Mouse (Mus musculus) liver, embryonic 11.5 days (tissue): ENCODE measurements around the gene Sctr. TPM values are rescaled to one million over a fixed set of nuclear protein-coding genes. Genes with fewer than 3 reads are reported as not detected.

Source experiments
- ATAC-seq: fragments of 200-750 bp; cut with Nextera tagmentation; replicated peaks from 2 replicates; pipeline ENCODE4 v1.8.0; 2017; ENCODE audit warnings: moderate number of reproducible peaks, mild to moderate bottlenecking, moderate TSS enrichment, moderate library complexity; ENCODE audit not compliant: low FRiP score
- DNase-seq: peaks from one replicate; pipeline ENCODE4 v3.0.0-alpha.2; 2017; ENCODE audit warnings: low spot score
- H3K27ac ChIP-seq: fragments of 300-500 bp; sonication (generic); 2 replicates; pipeline ENCODE4 v1.5.1; 2014; ENCODE audit warnings: mild to moderate bottlenecking, low read depth, low read length, control low read depth
- H3K27me3 ChIP-seq: fragments of 300-500 bp; sonication (generic); replicated peaks from 2 replicates; pipeline ENCODE4 v1.6.1; 2014; ENCODE audit warnings: low read length, mixed read lengths; ENCODE audit not compliant: control insufficient read depth, insufficient read depth
- H3K36me3 ChIP-seq: fragments of 300-500 bp; sonication (generic); 2 replicates; pipeline ENCODE4 v1.6.1; 2014; ENCODE audit warnings: mild to moderate bottlenecking, low read length, moderate library complexity, mixed read lengths; ENCODE audit not compliant: control insufficient read depth, insufficient read depth
- H3K4me1 ChIP-seq: fragments of 300-500 bp; sonication (generic); replicated peaks from 2 replicates; pipeline ENCODE4 v1.6.1; 2014; ENCODE audit warnings: low read length, mixed read lengths; ENCODE audit not compliant: control insufficient read depth, insufficient read depth
- H3K4me2 ChIP-seq: fragments of 300-500 bp; sonication (generic); 2 replicates; pipeline ENCODE4 v1.6.1; 2014; ENCODE audit warnings: mild to moderate bottlenecking, control low read depth, moderate library complexity
- H3K4me3 ChIP-seq: fragments of 300-500 bp; sonication (generic); 2 replicates; pipeline ENCODE4 v1.5.1; 2014; ENCODE audit warnings: low read depth, low read length, control low read depth
- H3K9ac ChIP-seq: fragments of 300-500 bp; sonication (generic); 2 replicates; pipeline ENCODE4 v1.6.1; 2014; ENCODE audit warnings: low read depth, low read length, control low read depth
- H3K9me3 ChIP-seq: fragments of 300-500 bp; sonication (generic); 2 replicates; pipeline ENCODE4 v1.6.1; 2016; ENCODE audit warnings: low read length, inconsistent platforms, mixed read lengths; ENCODE audit not compliant: control insufficient read depth
- WGBS: fragments of 180-500 bp; shearing (Covaris S2); extraction: QIAGEN DNeasy Blood & Tissue Kit; methylation state at CpG from one replicate; pipeline ENCODE4 v1.1.7; 2014; 5-methylcytosine and 5-hydroxymethylcytosine counted together
- polyA plus RNA-seq: library from polyadenylated mRNA; unstranded; fragments of >200 nt; fragmentation: Nextera tagmentation; extraction: Ambion mirVana; gene quantifications from 2 replicates; pipeline ENCODE4 v1.2.1, GENCODE M21; 2014

Sctr gene
- polyA plus RNA-seq, 1 experiment from 2014 or later = not detected

DNA sequence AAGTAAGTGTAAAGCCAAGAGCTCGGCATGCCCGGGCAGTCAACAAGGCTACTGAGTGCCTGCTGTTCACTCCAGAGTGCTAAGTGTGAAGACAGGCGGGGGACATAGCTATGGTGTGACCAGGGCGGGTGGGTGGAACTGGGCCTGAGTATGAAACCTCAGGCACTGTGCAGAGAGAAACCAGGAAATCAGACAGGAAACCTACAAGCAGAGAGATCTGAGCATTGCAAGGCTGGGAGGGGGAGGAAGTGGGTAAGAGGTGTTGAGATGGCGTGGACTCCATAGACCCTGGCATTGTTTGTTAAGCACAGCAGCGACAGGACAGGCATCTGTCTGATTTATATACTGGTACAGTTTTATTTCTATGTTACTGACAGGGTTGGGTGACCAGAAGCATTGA is 48.8 kb downstream of the Sctr start:
- Histone ChIP-seq H3K27ac (no peak overlapping the region), H3K4me3 (no peak overlapping the region), H3K27me3 (no peaks in the 10 kb centered on the region), H3K9me3 (no peaks in the 10 kb centered on the region), H3K4me1 (no peaks in the 10 kb centered on the region; the same call in 1 of the 2 replicates), H3K9ac (no peak overlapping the region), H3K4me2 (no peak overlapping the region), H3K36me3 (no peaks in the 10 kb centered on the region)
- DNase-seq (no peak), ATAC-seq (no peak; the same call in 1 of the 2 replicates)
- 59% methylated on average over 6 of the region's 6 CpGs for WGBS

DNA sequence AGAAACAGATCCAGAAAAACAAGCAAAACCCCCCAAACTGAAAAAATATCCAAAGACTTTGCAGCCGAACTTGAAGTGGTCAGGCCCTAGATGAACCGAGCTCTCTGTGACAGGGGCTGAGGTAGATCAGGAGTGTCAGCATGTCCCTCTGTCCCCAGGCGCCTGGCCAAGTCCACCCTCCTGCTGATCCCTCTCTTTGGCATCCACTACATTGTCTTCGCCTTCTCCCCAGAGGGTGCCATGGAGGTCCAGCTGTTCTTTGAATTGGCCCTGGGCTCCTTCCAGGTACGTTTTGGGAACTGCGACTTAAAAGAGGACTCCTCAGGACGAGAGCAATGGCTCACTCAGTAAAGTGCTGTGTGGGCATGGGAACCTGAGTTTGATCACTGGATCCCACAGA is 49.5 kb downstream of the Sctr start:
- H3K4me2 ChIP-seq = no peak overlapping the region
- ATAC-seq (no peak), DNase-seq (no peak)
- H3K4me1 ChIP-seq = no peaks in the 10 kb centered on the region; the same call in 1 of the 2 replicates
- WGBS = 76% methylated on average over 7 of the region's 7 CpGs
- no peak overlapping the region for H3K4me3 ChIP-seq
- no peak overlapping the region for H3K9ac ChIP-seq
- no peaks in the 10 kb centered on the region for H3K36me3 ChIP-seq
- H3K9me3 ChIP-seq = no peaks in the 10 kb centered on the region
- H3K27me3 ChIP-seq = no peaks in the 10 kb centered on the region
- H3K27ac ChIP-seq = no peak overlapping the region

DNA sequence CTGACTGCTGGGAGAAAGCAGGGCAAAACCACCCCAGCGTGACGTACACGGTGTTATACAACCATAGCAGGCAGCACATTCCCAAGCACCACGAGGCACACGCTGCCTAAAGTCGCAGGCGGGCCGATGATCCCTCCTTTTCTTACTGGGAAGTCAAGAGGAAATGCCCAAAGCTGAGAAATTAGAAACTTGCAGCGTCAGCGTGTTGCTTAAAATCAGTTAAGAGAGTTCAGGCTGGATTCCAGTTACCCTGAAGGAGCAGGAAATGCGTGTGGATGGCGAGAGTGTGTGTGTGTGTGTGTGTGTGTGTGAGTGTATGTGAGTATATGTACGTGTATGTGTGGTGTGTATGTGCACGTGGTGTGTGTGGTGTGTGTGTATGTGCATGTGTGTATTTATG is 50.4 kb downstream of the Sctr start:
- Histone ChIP-seq H3K9ac (no peak overlapping the region), H3K4me1 (no peaks in the 10 kb centered on the region; the same call in 1 of the 2 replicates), H3K9me3 (no peaks in the 10 kb centered on the region), H3K36me3 (no peaks in the 10 kb centered on the region), H3K27ac (no peak overlapping the region), H3K27me3 (no peaks in the 10 kb centered on the region), H3K4me3 (no peak overlapping the region), H3K4me2 (no peak overlapping the region)
- ATAC-seq = no peak; the same call in 1 of the 2 replicates
- WGBS = 64% methylated on average over 14 of the region's 14 CpGs
- no peak for DNase-seq

DNA sequence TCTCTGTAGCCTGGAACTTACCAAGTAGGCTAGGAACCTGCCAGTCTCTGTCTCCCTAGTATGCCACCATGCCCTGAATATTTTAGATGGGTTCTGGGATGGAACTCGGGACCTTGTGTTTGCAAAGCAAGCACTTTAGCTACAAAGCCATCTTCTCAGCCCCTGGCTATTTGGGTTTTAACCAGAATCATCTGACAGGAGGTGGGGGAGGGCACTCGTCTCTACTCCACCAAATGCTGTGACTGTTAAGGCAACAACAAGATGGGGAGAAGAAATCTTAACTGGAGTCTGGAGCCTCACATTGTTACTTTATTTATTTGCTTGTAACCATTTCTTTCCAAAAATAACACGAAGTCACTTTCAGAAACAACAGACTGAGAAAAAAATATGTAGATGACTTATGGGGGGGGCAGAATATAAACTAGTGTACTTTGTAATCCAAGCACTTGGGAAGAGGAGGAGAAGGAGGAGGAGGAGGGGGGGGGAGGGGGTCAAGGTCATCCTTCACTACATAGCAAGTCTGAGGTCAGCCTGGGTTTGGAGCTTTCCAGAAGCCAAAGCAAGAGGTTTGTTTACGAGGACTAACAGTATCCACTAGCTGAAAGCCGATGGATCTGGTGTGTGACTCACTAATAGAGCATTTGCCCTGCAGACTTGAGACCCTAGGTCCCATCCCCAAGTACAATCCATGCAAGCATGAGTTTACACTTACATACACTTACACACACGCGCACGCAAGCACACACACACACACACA is 51.2 kb downstream of the Sctr start:
- no peak overlapping the region for H3K4me3 ChIP-seq
- H3K4me1 ChIP-seq = no peaks in the 10 kb centered on the region; the same call in 1 of the 2 replicates

DNA sequence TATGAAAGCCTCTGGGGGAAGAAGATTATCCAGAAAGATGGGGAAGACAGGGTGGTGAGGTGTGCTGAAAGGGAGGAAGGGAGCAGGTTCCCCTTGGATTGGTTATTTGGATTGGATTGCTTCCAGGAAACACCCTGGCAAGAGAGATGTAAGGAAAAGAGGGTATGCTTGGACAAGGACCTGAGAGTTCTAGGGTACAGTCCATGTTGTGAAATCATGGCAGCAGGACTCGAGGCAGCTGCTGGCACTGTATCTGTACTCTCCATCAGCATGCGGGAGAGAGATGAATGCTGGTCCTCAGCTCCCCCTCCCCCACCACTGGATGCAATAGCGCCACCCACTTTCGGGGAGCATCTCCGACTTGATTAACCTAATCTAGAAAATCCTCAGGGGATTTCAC is 54.0 kb downstream of the Sctr start:
- Histone ChIP-seq H3K36me3 (no peaks in the 10 kb centered on the region), H3K27me3 (no peaks in the 10 kb centered on the region), H3K4me3 (no peak overlapping the region), H3K9me3 (no peaks in the 10 kb centered on the region), H3K4me1 (no peaks in the 10 kb centered on the region; the same call in 1 of the 2 replicates), H3K4me2 (no peak overlapping the region), H3K27ac (no peak overlapping the region), H3K9ac (no peak overlapping the region)
- no peak for DNase-seq
- 73% methylated on average over 5 of the region's 5 CpGs for WGBS
- ATAC-seq = no peak

More for the DNA sequence above, 51.2 kb downstream of the Sctr start:
- no peaks in the 10 kb centered on the region for H3K36me3 ChIP-seq
- ATAC-seq (no peak), DNase-seq (no peak)
- H3K27me3 ChIP-seq = no peaks in the 10 kb centered on the region
- H3K9ac ChIP-seq = no peak overlapping the region
- H3K4me2 ChIP-seq = no peak overlapping the region
- H3K27ac ChIP-seq = no peak overlapping the region
- H3K9me3 ChIP-seq = no peaks in the 10 kb centered on the region
- WGBS = 70% methylated on average over 8 of the region's 8 CpGs

DNA sequence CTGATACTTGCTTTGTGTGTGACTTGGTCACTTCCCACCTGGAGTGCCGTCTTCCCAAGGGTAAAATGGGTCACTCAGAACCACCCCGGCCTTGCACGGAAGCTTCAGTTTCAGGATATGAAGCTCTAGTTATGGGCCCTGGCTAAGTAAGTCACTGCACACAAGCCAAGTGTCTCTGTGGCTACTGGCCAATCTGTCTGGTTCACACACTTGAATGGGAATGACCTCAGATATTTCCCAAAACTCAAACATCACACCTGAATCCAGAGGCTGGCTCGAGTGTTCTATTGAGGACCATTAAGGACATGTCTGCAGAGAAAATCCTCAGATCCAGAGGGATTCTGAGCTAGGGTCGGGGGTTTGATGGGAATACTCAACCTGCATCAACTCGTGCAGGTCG is 55.5 kb downstream of the Sctr start:
- DNase-seq (no peak), ATAC-seq (no peak)
- Histone ChIP-seq H3K9ac (no peak overlapping the region), H3K4me3 (no peak overlapping the region), H3K27ac (no peak overlapping the region), H3K36me3 (no peaks in the 10 kb centered on the region), H3K4me2 (no peak overlapping the region), H3K9me3 (no peaks in the 10 kb centered on the region), H3K4me1 (peaks cover 2% of the 10 kb centered on the region; the same call in 1 of the 2 replicates), H3K27me3 (no peaks in the 10 kb centered on the region)
- WGBS = 82% methylated on average over 7 of the region's 7 CpGs

DNA sequence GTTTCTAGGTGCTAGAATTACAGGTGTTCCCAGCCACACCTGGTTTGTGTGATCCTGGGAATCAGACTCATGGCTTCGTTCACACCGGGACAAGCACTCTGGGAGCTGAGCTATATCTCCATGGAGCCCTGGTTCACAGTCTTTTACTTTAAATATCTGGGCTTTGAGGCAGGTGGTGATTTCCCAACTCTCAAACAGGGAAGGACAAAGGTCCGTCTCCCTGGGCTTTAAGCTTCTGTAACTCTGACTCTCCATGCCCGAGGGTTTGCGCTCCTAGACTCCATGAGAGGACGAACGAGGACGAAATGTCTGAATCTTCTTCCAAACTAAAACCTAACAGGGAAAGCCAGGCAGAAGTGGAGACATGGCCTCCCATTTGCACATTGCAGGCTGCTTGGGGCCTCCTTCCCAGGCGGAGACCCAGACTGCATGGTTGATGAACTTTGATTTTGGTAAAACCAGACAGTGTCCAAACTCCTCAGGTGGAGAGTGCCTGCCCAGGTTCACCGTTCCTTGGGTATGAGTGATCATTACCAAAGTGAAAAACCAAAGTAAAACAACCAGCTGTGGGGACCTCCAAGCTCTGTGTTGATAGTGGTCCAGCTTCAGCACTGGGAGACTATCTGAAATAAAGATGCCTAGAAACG is 57.5 kb downstream of the Sctr start:
- no peak overlapping the region for H3K9ac ChIP-seq
- no peaks in the 10 kb centered on the region for H3K9me3 ChIP-seq
- no peak overlapping the region for H3K4me3 ChIP-seq
- H3K4me2 ChIP-seq = no peak overlapping the region
- H3K27me3 ChIP-seq = no peaks in the 10 kb centered on the region
- ATAC-seq (no peak), DNase-seq (no peak)
- 78% methylated on average over 11 of the region's 11 CpGs for WGBS
- no peaks in the 10 kb centered on the region for H3K36me3 ChIP-seq
- peak overlapping the region; percentile 57; the same call in 1 of the 2 replicates for H3K27ac ChIP-seq
- H3K4me1 ChIP-seq = peaks cover 2% of the 10 kb centered on the region; the same call in 1 of the 2 replicates

DNA sequence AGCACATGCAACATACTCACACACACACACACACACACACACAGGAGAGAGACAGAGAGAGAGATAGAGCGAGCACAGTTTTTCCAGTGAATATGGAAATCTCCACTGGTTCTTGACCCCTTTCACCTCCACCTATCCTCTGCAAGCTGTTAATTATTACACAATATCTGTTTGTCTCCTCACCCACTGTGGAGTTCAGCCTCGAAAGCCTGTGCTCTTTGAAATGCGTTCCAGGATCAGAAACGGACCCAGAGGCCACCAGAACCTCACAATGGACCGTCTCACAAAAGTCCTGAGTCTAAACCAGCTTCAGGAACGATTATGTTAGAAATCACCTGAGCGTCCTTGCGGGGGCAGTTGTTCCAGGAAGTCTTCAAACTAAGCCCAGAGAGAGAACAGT is 59.5 kb downstream of the Sctr start:
- H3K4me1 ChIP-seq = peaks cover 2% of the 10 kb centered on the region; the same call in 1 of the 2 replicates
- ATAC-seq (0 out of 2 replicates have a peak, but pooled peaks have one; percentile 23), DNase-seq (no peak)
- H3K4me2 ChIP-seq = no peak overlapping the region
- no peaks in the 10 kb centered on the region for H3K36me3 ChIP-seq
- peak overlapping the region; percentile 61; the same call in 1 of the 2 replicates for H3K27ac ChIP-seq
- H3K27me3 ChIP-seq = no peaks in the 10 kb centered on the region
- no peaks in the 10 kb centered on the region for H3K9me3 ChIP-seq
- H3K9ac ChIP-seq = no peak overlapping the region
- no peak overlapping the region for H3K4me3 ChIP-seq
- WGBS = 74% methylated on average over 8 of the region's 8 CpGs
